Mouse (Mus musculus): Measurements from ENCODE around the gene Dnah8. TPM values are rescaled to one million over a fixed set of nuclear protein-coding genes. Genes with fewer than 3 reads are reported as not detected.
"Not testable (repeated sequence)": the region's sequence is repeated elsewhere in the genome, so short reads cannot be mapped to it uniquely, and the experiment has no call there.

Dnah8 gene
- 4.5 and 5.0 TPM in 2 replicates for polyA plus RNA-seq (2015; fragmentation: Nextera tagmentation; extraction: Ambion mirVana)

DNA sequence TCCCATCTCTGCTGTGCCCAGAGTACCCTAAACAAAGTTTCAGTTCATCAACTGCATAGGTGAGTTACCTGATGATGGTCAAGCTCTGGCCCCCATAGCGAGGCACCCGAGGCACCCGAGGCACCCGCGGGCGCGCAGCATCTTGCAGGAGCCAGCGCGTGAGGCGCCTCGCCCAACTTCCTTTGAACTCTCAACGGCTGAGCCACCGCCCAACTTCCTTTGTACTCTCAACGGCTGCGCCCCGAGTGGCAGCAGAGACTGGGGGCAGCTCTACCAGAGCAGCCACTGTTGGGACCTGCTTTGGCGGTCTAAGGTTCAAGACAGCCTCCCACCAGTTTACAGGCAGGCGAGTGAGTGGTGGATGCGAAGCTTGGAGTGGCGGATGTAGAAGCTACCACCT is at the start of gene Dnah8:
Dnah8 (plus strand) TSS at position 223 of the 400 bp plus-strand sequence.
- not testable (repeated sequence) for H3K27ac ChIP-seq (replicated peaks); H3K4me2 ChIP-seq (replicated peaks); ATAC-seq (ENCODE audit: insufficient number of reproducible peaks, low FRiP score, low TSS enrichment, low read depth); H3K9me3 ChIP-seq (replicated peaks); H3K36me3 ChIP-seq; H3K4me3 ChIP-seq (replicated peaks); H3K4me1 ChIP-seq; H3K27me3 ChIP-seq; H3K9ac ChIP-seq
- WGBS = no CpG with 5 or more reads among the region's 20 CpGs

- 70% methylated on average over 8 of the region's 8 CpGs for WGBS
- no peak overlapping the region for H3K27ac ChIP-seq (replicated peaks)
- no peak overlapping the region for H3K9ac ChIP-seq
- H3K27me3 ChIP-seq = no peaks in the 10 kb centered on the region
- H3K4me2 ChIP-seq (replicated peaks) = peak overlapping the region; percentile 70; the same call in 1 of the 2 replicates
- H3K36me3 ChIP-seq = no peaks in the 10 kb centered on the region
- no peaks in the 10 kb centered on the region for H3K9me3 ChIP-seq (replicated peaks)
- ATAC-seq (ENCODE audit: insufficient number of reproducible peaks, low FRiP score, low TSS enrichment, low read depth) = no peak
- H3K4me1 ChIP-seq = peaks cover 17% of the 10 kb centered on the region
- H3K4me3 ChIP-seq (replicated peaks) = peak overlapping the region; percentile 92; the same call in 1 of the 2 replicates
Measured at GRCm38 (mm10) chr17:30574783-30575075, 49.4 kb upstream of the Dnah8 start.

GRCm38 (mm10) chr17:30575121-30575904 is 48.8 kb upstream of the Dnah8 start:
- H3K4me2 ChIP-seq (replicated peaks) = peak overlapping the region; percentile 70
- peaks cover 17% of the 10 kb centered on the region for H3K4me1 ChIP-seq
- no peaks in the 10 kb centered on the region for H3K27me3 ChIP-seq
- H3K9me3 ChIP-seq (replicated peaks) = no peaks in the 10 kb centered on the region
- H3K9ac ChIP-seq = peak overlapping the region; percentile 66
- no peaks in the 10 kb centered on the region for H3K36me3 ChIP-seq
- WGBS = 6% methylated on average over 35 of the region's 35 CpGs
- H3K27ac ChIP-seq (replicated peaks) = peak overlapping the region; percentile 89
- H3K4me3 ChIP-seq (replicated peaks) = peak overlapping the region; percentile 92
- ATAC-seq (ENCODE audit: insufficient number of reproducible peaks, low FRiP score, low TSS enrichment, low read depth) = no peak

DNA sequence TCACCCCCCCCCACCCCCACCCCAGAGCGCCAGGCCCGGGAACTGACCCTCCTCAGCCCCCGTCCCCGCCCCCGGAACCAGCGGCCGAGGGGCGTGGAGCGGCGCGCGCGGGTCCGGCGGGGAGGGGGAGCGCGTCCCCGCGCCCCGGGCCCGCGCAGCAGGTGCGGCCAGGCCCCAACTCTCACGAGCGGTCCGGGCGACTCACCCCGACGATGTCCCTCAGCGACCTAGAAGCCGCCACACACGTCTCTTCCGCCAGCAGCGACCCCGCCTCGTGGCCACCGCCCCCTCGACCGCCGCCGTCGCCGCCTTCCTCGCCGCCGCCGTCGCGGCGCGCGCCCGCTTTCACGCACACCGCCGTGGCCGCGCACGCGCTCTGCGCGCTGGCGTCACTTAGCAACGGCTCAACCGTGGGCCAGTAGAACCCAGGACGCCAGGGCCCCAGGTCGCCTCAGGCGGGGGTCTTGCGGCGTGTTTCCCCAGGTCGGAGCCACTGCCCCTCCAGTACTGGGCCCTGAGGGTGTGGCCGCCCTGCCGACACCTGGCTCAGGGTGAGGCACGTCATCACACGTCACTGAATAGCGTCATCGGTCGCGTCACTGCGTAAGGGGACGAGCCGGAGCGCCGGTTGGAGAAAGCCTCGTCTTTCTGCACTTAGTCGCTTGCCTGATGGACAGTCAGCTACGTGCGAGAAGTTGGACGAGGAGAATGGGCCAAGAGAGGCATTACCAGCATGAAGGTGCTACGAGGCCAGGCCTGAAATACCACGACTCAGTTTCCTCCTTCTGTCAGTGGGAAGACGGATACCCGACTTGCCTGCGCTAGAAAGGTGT is 48.0 kb upstream of the Dnah8 start, which contains the start of gene Btbd9:
Btbd9 (minus strand) TSS at position 548 of the 833 bp plus-strand sequence.
- Histone ChIP-seq H3K36me3 (no peaks in the 10 kb centered on the region), H3K9me3 (replicated peaks) (no peaks in the 10 kb centered on the region), H3K9ac (peak within 1 kb of the TSS; percentile 66), H3K27me3 (no peaks in the 10 kb centered on the region), H3K4me3 (replicated peaks) (peak within 1 kb of the TSS; percentile 92), H3K4me1 (peaks cover 12% of the 10 kb centered on the region), H3K27ac (replicated peaks) (peak within 1 kb of the TSS; percentile 89), H3K4me2 (replicated peaks) (peak within 1 kb of the TSS; percentile 70)
- under 1% methylated on average over 81 of the region's 94 CpGs for WGBS
- ATAC-seq (ENCODE audit: insufficient number of reproducible peaks, low FRiP score, low TSS enrichment, low read depth) = peak; percentile 91

- Histone ChIP-seq H3K36me3 (no peaks in the 10 kb centered on the region), H3K27ac (replicated peaks) (0 out of 2 replicates have a peak overlapping the region, but pooled peaks have one; percentile 89), H3K4me3 (replicated peaks) (peak overlapping the region; percentile 92), H3K4me2 (replicated peaks) (peak overlapping the region; percentile 70), H3K27me3 (no peaks in the 10 kb centered on the region), H3K9me3 (replicated peaks) (no peaks in the 10 kb centered on the region), H3K4me1 (peaks cover 12% of the 10 kb centered on the region), H3K9ac (peak overlapping the region; percentile 66)
- ATAC-seq (ENCODE audit: insufficient number of reproducible peaks, low FRiP score, low TSS enrichment, low read depth) = no peak
- WGBS = 55% methylated on average over 12 of the region's 12 CpGs
Measured at GRCm38 (mm10) chr17:30576946-30577345, 47.2 kb upstream of the Dnah8 start.

- Histone ChIP-seq H3K27me3 (no peaks in the 10 kb centered on the region), H3K9me3 (replicated peaks) (no peaks in the 10 kb centered on the region), H3K36me3 (no peaks in the 10 kb centered on the region), H3K27ac (replicated peaks) (no peak overlapping the region), H3K4me2 (replicated peaks) (no peak overlapping the region), H3K9ac (no peak overlapping the region), H3K4me3 (replicated peaks) (no peak overlapping the region), H3K4me1 (peaks cover 5% of the 10 kb centered on the region)
- 53% methylated on average over 1 of the region's 1 CpGs for WGBS
- no peak for ATAC-seq (ENCODE audit: insufficient number of reproducible peaks, low FRiP score, low TSS enrichment, low read depth)
Measured at GRCm38 (mm10) chr17:30580781-30581180, 43.4 kb upstream of the Dnah8 start.

GRCm38 (mm10) chr17:30581201-30581600 is 43.0 kb upstream of the Dnah8 start:
- no peaks in the 10 kb centered on the region for H3K36me3 ChIP-seq
- H3K27me3 ChIP-seq = no peaks in the 10 kb centered on the region
- ATAC-seq (ENCODE audit: insufficient number of reproducible peaks, low FRiP score, low TSS enrichment, low read depth) = no peak
- H3K4me2 ChIP-seq (replicated peaks) = no peak overlapping the region
- no peaks in the 10 kb centered on the region for H3K9me3 ChIP-seq (replicated peaks)
- H3K4me1 ChIP-seq = peaks cover 5% of the 10 kb centered on the region
- H3K9ac ChIP-seq = no peak overlapping the region
- WGBS = 76% methylated on average over 6 of the region's 6 CpGs
- H3K4me3 ChIP-seq (replicated peaks) = no peak overlapping the region
- no peak overlapping the region for H3K27ac ChIP-seq (replicated peaks)

GRCm38 (mm10) chr17:30582313-30582712 is 41.8 kb upstream of the Dnah8 start:
- H3K9ac ChIP-seq = no peak overlapping the region
- H3K27ac ChIP-seq (replicated peaks) = no peak overlapping the region
- H3K4me2 ChIP-seq (replicated peaks) = no peak overlapping the region
- ATAC-seq (ENCODE audit: insufficient number of reproducible peaks, low FRiP score, low TSS enrichment, low read depth) = no peak
- no peaks in the 10 kb centered on the region for H3K36me3 ChIP-seq
- no peaks in the 10 kb centered on the region for H3K9me3 ChIP-seq (replicated peaks)
- no peak overlapping the region for H3K4me3 ChIP-seq (replicated peaks)
- H3K27me3 ChIP-seq = no peaks in the 10 kb centered on the region
- no peaks in the 10 kb centered on the region for H3K4me1 ChIP-seq
- WGBS = 83% methylated on average over 3 of the region's 3 CpGs

DNA sequence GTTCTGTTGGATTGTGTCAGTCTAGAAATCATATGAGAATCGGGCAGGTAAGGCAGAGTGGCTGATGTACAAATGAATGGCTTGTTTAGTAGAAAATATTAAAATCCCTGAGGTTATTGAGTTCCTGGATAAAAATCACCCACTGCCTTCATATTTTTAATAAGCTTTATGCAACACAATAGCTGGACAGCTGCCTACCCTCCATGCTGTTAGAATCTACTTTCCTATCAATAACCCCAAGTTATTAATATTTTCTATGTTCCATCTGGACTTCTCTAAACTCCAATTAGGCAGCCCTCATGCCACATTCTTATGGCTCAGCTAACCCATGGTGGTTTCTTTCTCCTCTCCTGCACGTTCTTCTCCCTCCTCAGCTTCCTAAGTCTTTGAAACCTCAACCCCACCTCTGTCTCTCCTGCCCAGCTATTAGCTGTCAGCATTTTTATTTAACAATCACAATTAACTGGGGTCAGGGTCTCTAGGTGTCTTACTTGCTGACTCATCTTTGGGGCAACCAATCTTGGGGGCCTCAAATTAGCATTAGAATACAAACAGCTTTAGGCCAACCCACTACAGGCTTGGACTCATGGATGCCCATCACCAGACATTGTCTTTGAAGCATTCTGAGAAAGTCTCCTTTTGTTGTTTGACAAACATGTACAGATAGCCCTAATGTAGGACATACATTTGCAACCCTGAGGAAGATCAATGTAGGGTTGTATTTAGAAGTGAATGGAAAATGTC is 40.7 kb upstream of the Dnah8 start:
- Histone ChIP-seq H3K4me3 (replicated peaks) (no peak overlapping the region), H3K4me2 (replicated peaks) (no peak overlapping the region), H3K9ac (no peak overlapping the region), H3K36me3 (no peaks in the 10 kb centered on the region), H3K4me1 (no peaks in the 10 kb centered on the region), H3K27me3 (no peaks in the 10 kb centered on the region), H3K9me3 (replicated peaks) (no peaks in the 10 kb centered on the region), H3K27ac (replicated peaks) (no peak overlapping the region)
- 73% methylated on average over 2 of the region's 2 CpGs for WGBS
- ATAC-seq (ENCODE audit: insufficient number of reproducible peaks, low FRiP score, low TSS enrichment, low read depth) = no peak

DNA sequence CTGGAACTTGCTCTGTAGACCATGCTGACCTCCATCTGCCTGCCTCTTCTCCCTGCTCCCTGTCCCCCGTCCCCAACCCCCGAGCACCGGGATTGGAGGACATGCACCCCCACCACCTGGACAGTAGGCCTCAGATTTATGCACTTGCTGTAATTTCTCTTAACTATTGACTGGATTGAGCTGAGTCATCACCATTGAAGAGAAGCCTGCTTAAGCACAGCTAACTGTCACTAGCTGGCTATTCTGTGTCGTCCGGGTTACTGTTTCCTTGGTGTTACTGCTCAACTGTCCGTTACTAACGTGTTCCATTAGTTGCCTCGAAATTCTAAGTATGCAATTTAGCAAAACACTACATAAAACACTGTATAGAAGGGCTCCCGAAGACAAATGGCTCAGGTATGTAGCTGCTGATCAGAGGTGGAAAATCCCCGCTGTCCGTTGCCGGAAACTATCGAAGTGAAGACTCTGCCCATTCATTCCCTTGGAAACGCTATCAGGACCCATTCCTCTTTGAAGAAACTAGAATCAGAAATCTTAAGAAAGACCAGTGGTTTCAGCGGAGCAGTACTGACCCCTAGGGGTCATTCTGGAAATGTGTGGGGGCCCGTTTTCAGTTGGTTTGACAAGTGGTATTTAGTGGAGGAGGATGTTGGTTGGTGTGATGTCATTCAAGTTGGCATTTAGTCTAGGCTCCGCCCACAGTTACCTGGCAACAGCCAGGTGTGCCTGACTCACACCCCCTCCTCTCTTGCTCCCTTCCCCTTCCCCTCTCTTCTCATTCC is 33.5 kb upstream of the Dnah8 start:
- Histone ChIP-seq H3K9ac (no peak overlapping the region), H3K27me3 (no peaks in the 10 kb centered on the region), H3K4me2 (replicated peaks) (no peak overlapping the region), H3K9me3 (replicated peaks) (no peaks in the 10 kb centered on the region), H3K27ac (replicated peaks) (no peak overlapping the region), H3K4me3 (replicated peaks) (no peak overlapping the region), H3K4me1 (no peaks in the 10 kb centered on the region), H3K36me3 (peaks cover 26% of the 10 kb centered on the region)
- 55% methylated on average over 17 of the region's 17 CpGs for WGBS
- ATAC-seq (ENCODE audit: insufficient number of reproducible peaks, low FRiP score, low TSS enrichment, low read depth) = no peak
